Mouse (Mus musculus) midbrain, embryonic 14.5 days (tissue): ENCODE data around the gene Maob. TPM values are rescaled to one million over a fixed set of nuclear protein-coding genes. Genes with fewer than 3 reads are reported as not detected.
A peak's percentile ranks its signal among the peaks of the same experiment; 100 is the strongest.

ENCODE experiments used
- ATAC-seq: fragments of 200-750 bp; cut with Nextera tagmentation; 2 replicates; pipeline ENCODE4 v1.8.0; 2017; ENCODE audit warnings: moderate number of reproducible peaks, moderate library complexity; ENCODE audit not compliant: low FRiP score, low TSS enrichment
- DNase-seq: peaks from one replicate; pipeline ENCODE4 v3.0.0-alpha.2; 2015
- H3K27ac ChIP-seq: fragments of 300-500 bp; sonication (generic); replicated peaks from 2 replicates; pipeline ENCODE4 v1.5.1; 2014; ENCODE audit warnings: mild to moderate bottlenecking, low read depth, low read length, moderate library complexity
- H3K27me3 ChIP-seq: fragments of 300-500 bp; sonication (generic); 2 replicates; pipeline ENCODE4 v1.6.1; 2014; ENCODE audit warnings: low read length, control low read depth, mixed read lengths; ENCODE audit not compliant: control insufficient read depth, insufficient read depth
- H3K36me3 ChIP-seq: fragments of 300-500 bp; sonication (generic); 2 replicates; pipeline ENCODE4 v1.6.1; 2014; ENCODE audit warnings: low read length, control low read depth; ENCODE audit not compliant: control insufficient read depth, insufficient read depth
- H3K4me1 ChIP-seq: fragments of 300-500 bp; sonication (generic); 2 replicates; pipeline ENCODE4 v1.6.1; 2014; ENCODE audit warnings: mild to moderate bottlenecking, antibody characterized with exemption, low read length, control low read depth; ENCODE audit not compliant: control insufficient read depth, insufficient read depth
- H3K4me2 ChIP-seq: fragments of 300-500 bp; sonication (generic); 2 replicates; pipeline ENCODE4 v1.6.1; 2014; ENCODE audit warnings: mild to moderate bottlenecking, low read length, moderate library complexity
- H3K4me3 ChIP-seq: fragments of 300-500 bp; sonication (generic); replicated peaks from 2 replicates; pipeline ENCODE4 v1.5.1; 2014; ENCODE audit warnings: low read depth, low read length
- H3K9ac ChIP-seq: fragments of 300-500 bp; sonication (generic); replicated peaks from 2 replicates; pipeline ENCODE4 v1.6.1; 2014; ENCODE audit warnings: mild to moderate bottlenecking, low read length, moderate library complexity
- H3K9me3 ChIP-seq: fragments of 300-500 bp; sonication (generic); 2 replicates; pipeline ENCODE4 v1.6.1; 2016; ENCODE audit warnings: low read length, control low read depth, mixed read lengths; ENCODE audit not compliant: control insufficient read depth
- WGBS: fragments of 180-500 bp; shearing (Covaris S2); extraction: QIAGEN DNeasy Blood & Tissue Kit; methylation state at CpG from one replicate; pipeline ENCODE4 v1.1.7; 2014; 5-methylcytosine and 5-hydroxymethylcytosine counted together
- polyA plus RNA-seq: library from polyadenylated mRNA; unstranded; fragments of >200 nt; fragmentation: Nextera tagmentation; extraction: Ambion mirVana; gene quantifications from 2 replicates; pipeline ENCODE4 v1.2.1, GENCODE M21; 2014

Gene Maob
- 2.6 and 3.3 TPM in 2 replicates for polyA plus RNA-seq

GRCm38 (mm10) chrX:16817261-16817769 is at the start of gene Maob:
Gene Maob (minus strand): TSS chrX:16817366.
- peak within 1 kb of the TSS; percentile 49 for H3K4me2 ChIP-seq
- H3K36me3 ChIP-seq, result no peaks in the 10 kb centered on the region
- WGBS, result 20% methylated on average over 18 of the region's 18 CpGs
- H3K9ac ChIP-seq, result no peak within 1 kb of the TSS; the same call in 1 of the 2 replicates
- H3K27ac ChIP-seq, result no peak within 1 kb of the TSS
- ATAC-seq (peak; percentile 31; the same call in 1 of the 2 replicates), DNase-seq (peak; percentile 14)
- H3K9me3 ChIP-seq, result no peaks in the 10 kb centered on the region
- no peaks in the 10 kb centered on the region for H3K4me1 ChIP-seq
- peak within 1 kb of the TSS; percentile 26 for H3K4me3 ChIP-seq
- no peaks in the 10 kb centered on the region for H3K27me3 ChIP-seq

- H3K4me2 ChIP-seq, result no peak overlapping the region
- peak; percentile 14 for DNase-seq
- no peaks in the 10 kb centered on the region for H3K27me3 ChIP-seq
- no peak overlapping the region for H3K9ac ChIP-seq
- no peaks in the 10 kb centered on the region for H3K9me3 ChIP-seq
- no peaks in the 10 kb centered on the region for H3K4me1 ChIP-seq
- no peaks in the 10 kb centered on the region for H3K36me3 ChIP-seq
- no peak overlapping the region for H3K27ac ChIP-seq
- no peak overlapping the region for H3K4me3 ChIP-seq
- ATAC-seq, result no peak
Measured at GRCm38 (mm10) chrX:16860244-16860643, 43.1 kb upstream of the Maob start.

GRCm38 (mm10) chrX:16846034-16846433 is 28.9 kb upstream of the Maob start:
- ATAC-seq (no peak), DNase-seq (no peak)
- Histone ChIP-seq H3K9ac (no peak overlapping the region), H3K36me3 (no peaks in the 10 kb centered on the region), H3K27ac (no peak overlapping the region), H3K9me3 (no peaks in the 10 kb centered on the region), H3K4me3 (no peak overlapping the region), H3K4me2 (no peak overlapping the region), H3K27me3 (no peaks in the 10 kb centered on the region), H3K4me1 (no peaks in the 10 kb centered on the region)
- WGBS, result 95% methylated on average over 2 of the region's 2 CpGs

GRCm38 (mm10) chrX:16841443-16841842 is 24.3 kb upstream of the Maob start:
- Histone ChIP-seq H3K9ac (no peak overlapping the region), H3K4me3 (no peak overlapping the region), H3K27me3 (no peaks in the 10 kb centered on the region), H3K36me3 (no peaks in the 10 kb centered on the region), H3K9me3 (no peaks in the 10 kb centered on the region), H3K4me2 (no peak overlapping the region), H3K27ac (no peak overlapping the region), H3K4me1 (no peaks in the 10 kb centered on the region)
- ATAC-seq, result no peak
- no peak for DNase-seq
- whole genome bisulfite sequencing, result 84% methylated on average over 2 of the region's 2 CpGs

GRCm38 (mm10) chrX:16837293-16837692 is 20.1 kb upstream of the Maob start:
- Histone ChIP-seq H3K4me2 (no peak overlapping the region), H3K4me1 (no peaks in the 10 kb centered on the region), H3K36me3 (no peaks in the 10 kb centered on the region), H3K9me3 (no peaks in the 10 kb centered on the region), H3K4me3 (no peak overlapping the region), H3K9ac (no peak overlapping the region), H3K27me3 (no peaks in the 10 kb centered on the region), H3K27ac (no peak overlapping the region)
- DNase-seq (no peak), ATAC-seq (no peak)
- WGBS, result 90% methylated on average over 1 of the region's 1 CpGs

- H3K4me3 ChIP-seq, result no peak overlapping the region
- no peaks in the 10 kb centered on the region for H3K27me3 ChIP-seq
- no peak overlapping the region for H3K9ac ChIP-seq
- no peak overlapping the region for H3K27ac ChIP-seq
- no peak for ATAC-seq
- no peaks in the 10 kb centered on the region for H3K9me3 ChIP-seq
- no peaks in the 10 kb centered on the region for H3K36me3 ChIP-seq
- DNase-seq, result no peak
- no peaks in the 10 kb centered on the region for H3K4me1 ChIP-seq
- H3K4me2 ChIP-seq, result no peak overlapping the region
Measured at GRCm38 (mm10) chrX:16836488-16837082, 19.4 kb upstream of the Maob start.

GRCm38 (mm10) chrX:16826028-16826427 is 8.9 kb upstream of the Maob start:
- Histone ChIP-seq H3K4me3 (no peak overlapping the region), H3K9me3 (no peaks in the 10 kb centered on the region), H3K9ac (no peak overlapping the region), H3K4me1 (no peaks in the 10 kb centered on the region), H3K27ac (no peak overlapping the region), H3K4me2 (no peak overlapping the region), H3K36me3 (no peaks in the 10 kb centered on the region), H3K27me3 (no peaks in the 10 kb centered on the region)
- DNase-seq (no peak), ATAC-seq (no peak)
- 87% methylated on average over 1 of the region's 1 CpGs for WGBS

- Histone ChIP-seq H3K4me2 (no peak overlapping the region), H3K4me3 (no peak overlapping the region), H3K27ac (no peak overlapping the region), H3K9me3 (no peaks in the 10 kb centered on the region), H3K36me3 (no peaks in the 10 kb centered on the region), H3K27me3 (no peaks in the 10 kb centered on the region), H3K4me1 (no peaks in the 10 kb centered on the region), H3K9ac (no peak overlapping the region)
- WGBS, result 81% methylated on average over 3 of the region's 3 CpGs
- ATAC-seq (no peak), DNase-seq (no peak)
Measured at GRCm38 (mm10) chrX:16815965-16816364, 1.2 kb downstream of the Maob start.

- no peak overlapping the region for H3K4me2 ChIP-seq
- no peak overlapping the region for H3K9ac ChIP-seq
- WGBS, result 75% methylated on average over 3 of the region's 3 CpGs
Measured at GRCm38 (mm10) chrX:16812080-16812479, 5.1 kb downstream of the Maob start.

More at GRCm38 (mm10) chrX:16812080-16812479, 5.1 kb downstream of the Maob start:
- Histone ChIP-seq H3K27ac (no peak overlapping the region), H3K4me3 (no peak overlapping the region), H3K4me1 (no peaks in the 10 kb centered on the region), H3K36me3 (no peaks in the 10 kb centered on the region), H3K27me3 (no peaks in the 10 kb centered on the region), H3K9me3 (no peaks in the 10 kb centered on the region)
- DNase-seq (no peak), ATAC-seq (no peak)
